In genomic region chr9:102511423-102511822, GRCm38 (mm10) we compare ENCODE assay signal across 8 mouse cellular contexts. TPM values are rescaled to one million over a fixed set of nuclear protein-coding genes. Genes with fewer than 3 reads are reported as not detected.
A peak's percentile ranks its signal among the peaks of the same experiment; 100 is the strongest.
DNase-seq lines count a peak whose midpoint lies in the region; ATAC-seq lines count a peak whose summit lies in the region.
"Had no signal": no experiment of that assay in that cellular context is flagged by ENCODE, and none has a peak within 500 bp of the region (broad histone marks: within the 10 kb centered on the region; RNA-seq: fewer than 3 reads in every experiment).

No protein-coding gene starts in this region.

- no peaks in the 10 kb centered on the region for H3K9me3 ChIP-seq in limb, embryonic 13.5 days
- no peaks in the 10 kb centered on the region for H3K9me3 ChIP-seq in forebrain, embryonic 13.5 days (replicated peaks)
- H3K9me3 ChIP-seq: neural tube, embryonic 13.5 days had no signal

- H3K36me3 ChIP-seq in limb, embryonic 13.5 days, result no peaks in the 10 kb centered on the region
- no peaks in the 10 kb centered on the region for H3K36me3 ChIP-seq in forebrain, embryonic 13.5 days (ENCODE audit: poor library complexity, severe bottlenecking)
- H3K36me3 ChIP-seq: neural tube, embryonic 13.5 days had no signal

- peak; percentile 54 for DNase-seq in left cerebral cortex, postnatal 4 days
- DNase-seq in left cerebral cortex, adult 11 months (ENCODE audit: low spot score), result no peak
- peak; percentile 89 for DNase-seq in cerebellum, postnatal 10 days
- DNase-seq in gastrocnemius, postnatal 25 days, result peak; percentile 88
- DNase-seq in layer of hippocampus, adult 18-20 months (ENCODE audit: low spot score in 2 of 2), result no peak

- H3K27ac ChIP-seq in limb, embryonic 13.5 days, result no peak overlapping the region
- no peak overlapping the region for H3K27ac ChIP-seq in forebrain, embryonic 13.5 days
- H3K27ac ChIP-seq: neural tube, embryonic 13.5 days had no signal

- H3K9ac ChIP-seq in limb, embryonic 13.5 days, result no peak overlapping the region
- no peak overlapping the region for H3K9ac ChIP-seq in forebrain, embryonic 13.5 days
- H3K9ac ChIP-seq: neural tube, embryonic 13.5 days had no signal

- H3K4me1 ChIP-seq in limb, embryonic 13.5 days, result peaks cover 4% of the 10 kb centered on the region; the same call in 1 of the 2 replicates
- 0 out of 2 replicates have a peak, but pooled peaks cover under 1% of the 10 kb centered on the region for H3K4me1 ChIP-seq in forebrain, embryonic 13.5 days

- H3K4me3 ChIP-seq in limb, embryonic 13.5 days, result no peak overlapping the region
- no peak overlapping the region for H3K4me3 ChIP-seq in forebrain, embryonic 13.5 days
- H3K4me3 ChIP-seq: neural tube, embryonic 13.5 days had no signal

- peak; percentile 86 for ATAC-seq in limb, embryonic 13.5 days (ENCODE audit: low FRiP score, low read depth)
- no peak for ATAC-seq in forebrain, embryonic 13.5 days

- intact Hi-C loops in left cerebral cortex, postnatal 4 days (cut with DNase I), result no loop called here

- WGBS in limb, embryonic 13.5 days, result 28% methylated on average over 8 of the region's 8 CpGs
- WGBS in forebrain, embryonic 13.5 days, result 53% methylated on average over 8 of the region's 8 CpGs

- H3K4me2 ChIP-seq in limb, embryonic 13.5 days (replicated peaks), result no peak overlapping the region
- no peak overlapping the region for H3K4me2 ChIP-seq in forebrain, embryonic 13.5 days
- H3K4me2 ChIP-seq: neural tube, embryonic 13.5 days had no signal

- peaks cover 22% of the 10 kb centered on the region for H3K27me3 ChIP-seq in limb, embryonic 13.5 days
- peaks cover 17% of the 10 kb centered on the region for H3K27me3 ChIP-seq in forebrain, embryonic 13.5 days

RNA-seq across cellular contexts. Expression of gene Ky, which starts 5.9 kb away (rescaled TPM):
- total RNA-seq in left cerebral cortex, postnatal 4 days (2021), result 1 to 10 TPM; 1.7 to 2.2 TPM
- total RNA-seq in gastrocnemius, postnatal 25 days (2021), result 100 to 1,000 TPM in 1 of 2 experiments, 10 to 100 TPM in 1; 75.2 to 114 TPM
- 0.39 and 1.6 TPM in 2 replicates for polyA plus RNA-seq in limb, embryonic 13.5 days (2015; fragmentation: Nextera tagmentation; extraction: Ambion mirVana)
- 0.13 and 0.18 TPM in 2 replicates for polyA plus RNA-seq in forebrain, embryonic 13.5 days (2015; fragmentation: Nextera tagmentation; extraction: Ambion mirVana)
- 1 to 10 TPM; 2.3 to 3.0 TPM for total RNA-seq in layer of hippocampus, adult 18-20 months (2021)

Comparison
In these comparisons a context has a peak if more than half of its experiments do, and no peak if none do; other contexts are left out.
1. DNase-seq: peak in left cerebral cortex, postnatal 4 days (single experiment), cerebellum, postnatal 10 days (2 of 2) and gastrocnemius, postnatal 25 days (single experiment); none in left cerebral cortex, adult 11 months (single experiment) and layer of hippocampus, adult 18-20 months (0 of 2).
2. RNA of gene Ky, which starts 5.9 kb away (total RNA-seq): 75.2 to 114 TPM in gastrocnemius, postnatal 25 days; 2.3 to 3.0 TPM in layer of hippocampus, adult 18-20 months and 1.7 to 2.2 TPM in left cerebral cortex, postnatal 4 days; every median in the first group is over 10 times any median in the second.